In the genomic region with DNA sequence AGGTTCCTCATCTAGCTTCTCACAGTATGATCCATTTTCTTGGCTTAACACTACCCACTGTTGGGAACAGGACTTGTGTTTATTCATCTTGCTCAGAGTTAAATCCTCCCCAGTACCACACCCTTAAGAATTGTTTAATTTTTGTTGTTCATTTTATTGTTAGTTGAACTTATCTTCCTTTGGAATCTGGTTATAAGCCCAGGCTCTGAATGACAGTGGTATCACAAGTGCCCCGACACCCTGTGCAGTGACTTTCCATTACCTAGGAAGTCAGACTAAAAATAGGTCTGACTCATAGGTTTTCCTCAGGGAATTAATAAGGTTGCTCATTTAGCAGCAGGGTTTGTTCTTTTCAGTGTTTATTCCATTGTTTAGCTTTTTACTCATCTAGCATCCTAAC, we compare ENCODE assay signal across 16 mouse cellular contexts.
DNase-seq lines count a peak whose midpoint lies in the region; ATAC-seq and TF ChIP-seq lines count a peak whose summit lies in the region.
"Had no signal": no experiment of that assay in that cellular context is flagged by ENCODE, and none has a peak within 500 bp of the region (broad histone marks: within the 10 kb centered on the region; RNA-seq: fewer than 3 reads in every experiment).

No protein-coding gene starts in this region.

- ATAC-seq in heart, postnatal 0 days (ENCODE audit: insufficient read depth, low read depth) = peak; percentile 63; the same call in 1 of the 2 replicates
- no peak for ATAC-seq in intestine, postnatal 0 days

- intact Hi-C loops in gastrocnemius, adult 2 months (cut with DNase I) = loop anchor here (10.0 kb wide), 1 partner anchor 300 kb away; no protein-coding TSS in a partner anchor

- H3K4me1 ChIP-seq in heart, postnatal 0 days (ENCODE audit: control insufficient read depth, insufficient read depth) = no peaks in the 10 kb centered on the region; the same call in 1 of the 2 replicates
- no peaks in the 10 kb centered on the region for H3K4me1 ChIP-seq in intestine, postnatal 0 days (replicated peaks; ENCODE audit: control insufficient read depth, insufficient read depth, low read length)
- H3K4me1 ChIP-seq: forebrain, embryonic 12.5 days; liver, embryonic 15.5 days had no signal

- peak overlapping the region; percentile 64 for H3K27ac ChIP-seq in gastrocnemius, adult 2 months
- H3K27ac ChIP-seq in heart, postnatal 0 days (ENCODE audit: low read depth) = 0 out of 2 replicates have a peak overlapping the region, but pooled peaks have one; percentile 30
- no peak overlapping the region for H3K27ac ChIP-seq in intestine, postnatal 0 days (ENCODE audit: low read depth, low read length)
- H3K27ac ChIP-seq: forebrain, embryonic 12.5 days; hindbrain, embryonic 10.5 days; limb, embryonic 13.5 days; liver, embryonic 15.5 days had no signal

- peak; percentile 19; the same call in 1 of the 2 replicates for TF ChIP-seq EP300 in heart, postnatal 0 days (IDR thresholded peaks at IDR 0.05; ENCODE audit: low read depth)

- DNase-seq in gastrocnemius, adult 2 months = no peak
- no peak for DNase-seq in gastrocnemius, postnatal 4 days (ENCODE audit: low spot score in 2 of 2)
- peak; percentile 39 for DNase-seq in kidney, adult 9 months
- no peak for DNase-seq in kidney, postnatal 10 days
- DNase-seq in NIH3T3 (ENCODE audit: low read depth) = peak; percentile 52
- peak; percentile 45 for DNase-seq in heart, postnatal 0 days (ENCODE audit: low spot score)
- DNase-seq in urinary bladder, adult 18-20 months (ENCODE audit: low spot score in 2 of 2) = no peak
- DNase-seq: cerebellum, postnatal 14 days; gastrocnemius, postnatal 14 days; right cerebral cortex, adult 18-20 months had no signal

- no peaks in the 10 kb centered on the region for H3K27me3 ChIP-seq in heart, postnatal 0 days (ENCODE audit: control insufficient read depth, insufficient read depth, low read length)
- no peaks in the 10 kb centered on the region for H3K27me3 ChIP-seq in intestine, postnatal 0 days (replicated peaks; ENCODE audit: control insufficient read depth, insufficient read depth, low read length)
- H3K27me3 ChIP-seq: CH12.LX; forebrain, embryonic 12.5 days; limb, embryonic 13.5 days; liver, embryonic 15.5 days had no signal

- H3K4me2 ChIP-seq in heart, postnatal 0 days (ENCODE audit: low read depth, low read length) = no peak overlapping the region
- no peak overlapping the region for H3K4me2 ChIP-seq in intestine, postnatal 0 days (replicated peaks; ENCODE audit: low read depth)
- H3K4me2 ChIP-seq: forebrain, embryonic 12.5 days; limb, embryonic 13.5 days; liver, embryonic 15.5 days had no signal

- no peak for TF ChIP-seq CTCF in gastrocnemius, adult 2 months (IDR thresholded peaks at IDR 0.05)
- TF ChIP-seq CTCF in heart, postnatal 0 days (IDR thresholded peaks at IDR 0.05; ENCODE audit: low read depth) = no peak
- no peak for TF ChIP-seq CTCF in intestine, postnatal 0 days (IDR thresholded peaks at IDR 0.05; ENCODE audit: low read depth)

- H3K4me3 ChIP-seq in gastrocnemius, adult 2 months = no peak overlapping the region
- no peak overlapping the region for H3K4me3 ChIP-seq in heart, postnatal 0 days (ENCODE audit: low read depth, low read length)
- H3K4me3 ChIP-seq in intestine, postnatal 0 days (ENCODE audit: low read depth, low read length) = no peak overlapping the region
- H3K4me3 ChIP-seq: forebrain, embryonic 12.5 days; hindbrain, embryonic 10.5 days; limb, embryonic 13.5 days; liver, embryonic 15.5 days had no signal

- 10% methylated on average over 1 of the region's 1 CpGs for WGBS in heart, postnatal 0 days
- WGBS in intestine, postnatal 0 days = 44% methylated on average over 1 of the region's 1 CpGs

- H3K9ac ChIP-seq in heart, postnatal 0 days (replicated peaks; ENCODE audit: low read depth, low read length) = no peak overlapping the region
- H3K9ac ChIP-seq in intestine, postnatal 0 days (ENCODE audit: low read depth, low read length) = no peak overlapping the region
- H3K9ac ChIP-seq: forebrain, embryonic 12.5 days; limb, embryonic 13.5 days; liver, embryonic 15.5 days had no signal

- H3K9me3 ChIP-seq in heart, postnatal 0 days (replicated peaks; ENCODE audit: control insufficient read depth, low read length) = 0 out of 2 replicates have a peak, but pooled peaks cover 8% of the 10 kb centered on the region
- H3K9me3 ChIP-seq in intestine, postnatal 0 days (ENCODE audit: control insufficient read depth) = 0 out of 2 replicates have a peak, but pooled peaks cover 4% of the 10 kb centered on the region
- H3K9me3 ChIP-seq: forebrain, embryonic 12.5 days had no signal

- peaks cover 22% of the 10 kb centered on the region for H3K36me3 ChIP-seq in heart, postnatal 0 days (replicated peaks; ENCODE audit: control insufficient read depth, insufficient read depth, low read length)
- peaks cover 26% of the 10 kb centered on the region for H3K36me3 ChIP-seq in intestine, postnatal 0 days (ENCODE audit: control insufficient read depth, insufficient read depth)
- H3K36me3 ChIP-seq: forebrain, embryonic 12.5 days had no signal

Comparison
In these comparisons a context has a peak if more than half of its experiments do, and no peak if none do; other contexts are left out.
1. DNase-seq: peak in kidney, adult 9 months (single experiment), NIH3T3 (single experiment) and heart, postnatal 0 days (single experiment); none in gastrocnemius, adult 2 months (single experiment), gastrocnemius, postnatal 4 days (0 of 2), kidney, postnatal 10 days (single experiment) and urinary bladder, adult 18-20 months (0 of 2).